ENCODE assay signal across 8 mouse cellular contexts in genomic region chr5:115428831-115429358, GRCm38 (mm10). TPM values are rescaled to one million over a fixed set of nuclear protein-coding genes. Genes with fewer than 3 reads are reported as not detected.
DNase-seq lines count a peak whose midpoint lies in the region; ATAC-seq and TF ChIP-seq lines count a peak whose summit lies in the region.

No protein-coding gene starts in this region.

- H3K79me2 ChIP-seq in heart, adult 2 months (replicated peaks; ENCODE audit: control insufficient read depth, insufficient read depth, low read length) = no peaks in the 10 kb centered on the region

- WGBS in heart, adult 2 months = 5% methylated on average over 20 of the region's 20 CpGs
- 3% methylated on average over 20 of the region's 20 CpGs for WGBS in liver, embryonic 13.5 days (ENCODE audit: insufficient replicate concordance)

- H3K9ac ChIP-seq in heart, adult 2 months (ENCODE audit: low read depth, low read length) = no peak overlapping the region
- no peak overlapping the region for H3K9ac ChIP-seq in liver, embryonic 13.5 days

- H3K4me3 ChIP-seq in heart, adult 2 months = peak overlapping the region; percentile 39
- H3K4me3 ChIP-seq in testis, adult 2 months (ENCODE audit: control insufficient read depth, low read depth, low read length) = peak overlapping the region; percentile 75
- peak overlapping the region; percentile 61 for H3K4me3 ChIP-seq in liver, embryonic 13.5 days (replicated peaks)

- H3K27me3 ChIP-seq in heart, adult 2 months (ENCODE audit: control insufficient read depth, insufficient read depth, low read length) = peaks cover 17% of the 10 kb centered on the region
- H3K27me3 ChIP-seq in testis, adult 2 months (ENCODE audit: control insufficient read depth, insufficient read depth, low read length) = no peaks in the 10 kb centered on the region; the same call in 1 of the 2 replicates
- peaks cover 90% of the 10 kb centered on the region for H3K27me3 ChIP-seq in liver, embryonic 13.5 days

- no peaks in the 10 kb centered on the region for H3K4me1 ChIP-seq in heart, adult 2 months (ENCODE audit: control insufficient read depth, insufficient read depth, low read length)
- H3K4me1 ChIP-seq in testis, adult 2 months (ENCODE audit: control insufficient read depth, insufficient read depth, low read length) = peaks cover 14% of the 10 kb centered on the region
- H3K4me1 ChIP-seq in liver, embryonic 13.5 days (replicated peaks) = no peaks in the 10 kb centered on the region

- H3K27ac ChIP-seq in heart, adult 2 months = no peak overlapping the region
- peak overlapping the region; percentile 45 for H3K27ac ChIP-seq in testis, adult 2 months (ENCODE audit: control insufficient read depth, insufficient read depth, low read depth, low read length)
- no peak overlapping the region for H3K27ac ChIP-seq in liver, embryonic 13.5 days

- ATAC-seq in liver, embryonic 13.5 days (ENCODE audit: low read depth) = no peak

- no peak for DNase-seq in heart, adult 2 months
- DNase-seq in heart, adult 9 months (ENCODE audit: low spot score in 2 of 2) = no peak
- no peak for DNase-seq in testis, postnatal 10 days (ENCODE audit: low spot score)
- DNase-seq in liver, embryonic 13.5 days = no peak
- peak; percentile 21 for DNase-seq in yolk sac, embryonic 10.5 days (ENCODE audit: low spot score)
- no peak for DNase-seq in frontal cortex, postnatal 36 days (ENCODE audit: low spot score in 2 of 2)
- no peak for DNase-seq in thymus, postnatal 36 days

- no peaks in the 10 kb centered on the region for H3K9me3 ChIP-seq in liver, embryonic 13.5 days (replicated peaks)

- TF ChIP-seq CTCF in heart, adult 2 months (IDR thresholded peaks at IDR 0.05) = no peak
- TF ChIP-seq CTCF in testis, adult 2 months (IDR thresholded peaks at IDR 0.05; ENCODE audit: control insufficient read depth, insufficient read depth, insufficient replicate concordance, low read depth, low read length) = no peak

- TF ChIP-seq POLR2A in heart, adult 2 months (IDR thresholded peaks at IDR 0.05; ENCODE audit: insufficient read depth, low read depth, low read length) = no peak
- TF ChIP-seq POLR2A in testis, adult 2 months (IDR thresholded peaks at IDR 0.05; ENCODE audit: control insufficient read depth, low read depth, low read length) = no peak

- intact Hi-C loops in heart, adult 2 months (cut with DNase I) = no loop called here

- no peaks in the 10 kb centered on the region for H3K36me3 ChIP-seq in heart, adult 2 months (ENCODE audit: control insufficient read depth, insufficient read depth, low read length)
- no peaks in the 10 kb centered on the region for H3K36me3 ChIP-seq in testis, adult 2 months (ENCODE audit: control insufficient read depth, insufficient read depth, low read length)
- no peaks in the 10 kb centered on the region for H3K36me3 ChIP-seq in liver, embryonic 13.5 days

- TF ChIP-seq EP300 in heart, adult 2 months (IDR thresholded peaks at IDR 0.05; ENCODE audit: insufficient read depth, low read depth, low read length) = no peak

- H3K4me2 ChIP-seq in liver, embryonic 13.5 days = peak overlapping the region; percentile 64

RNA-seq across cellular contexts. Expression of gene Msi1, which starts 0.5 kb away (rescaled TPM):
- under 1 TPM; 0.55 to 0.99 TPM for total RNA-seq in heart, adult 2 months (2021)
- 0.61 and 0.64 TPM in 2 replicates for polyA plus RNA-seq in heart, adult 2 months (2012; rRNA removed)
- polyA plus RNA-seq in testis, adult 2 months (2012; rRNA removed) = 61.9 and 63.9 TPM in 2 replicates
- 0.83 and 1.4 TPM in 2 replicates for polyA plus RNA-seq in liver, embryonic 13.5 days (2015; fragmentation: Nextera tagmentation; extraction: Ambion mirVana)

RNA-seq across cellular contexts. Expression of gene Pla2g1b, which starts 37.2 kb away (rescaled TPM):
- not detected for total RNA-seq in heart, adult 2 months (2021)
- not detected in 2 replicates for polyA plus RNA-seq in heart, adult 2 months (2012; rRNA removed)
- polyA plus RNA-seq in testis, adult 2 months (2012; rRNA removed) = 0.64 and 0.87 TPM in 2 replicates
- polyA plus RNA-seq in liver, embryonic 13.5 days (2015; fragmentation: Nextera tagmentation; extraction: Ambion mirVana) = 0.35 TPM in 1 of 2 replicates, not detected in the other

RNA-seq across cellular contexts. Expression of gene Sirt4, which starts 55.6 kb away (rescaled TPM):
- 10 to 100 TPM; 15.3 to 18.8 TPM for total RNA-seq in heart, adult 2 months (2021)
- polyA plus RNA-seq in heart, adult 2 months (2012; rRNA removed) = 25.1 and 31.3 TPM in 2 replicates
- polyA plus RNA-seq in testis, adult 2 months (2012; rRNA removed) = 34.6 and 38.4 TPM in 2 replicates
- polyA plus RNA-seq in liver, embryonic 13.5 days (2015; fragmentation: Nextera tagmentation; extraction: Ambion mirVana) = 5.6 and 6.1 TPM in 2 replicates

Comparison
In these comparisons a context has a peak if more than half of its experiments do, and no peak if none do; other contexts are left out.
1. RNA of gene Msi1, which starts 0.5 kb away (polyA plus RNA-seq): 61.9 to 63.9 TPM in testis, adult 2 months; 0.83 to 1.4 TPM in liver, embryonic 13.5 days and 0.61 to 0.64 TPM in heart, adult 2 months; every median in the first group is over 10 times any median in the second.
2. Peak in every context shown above with its lines, with median percentiles within 50 percentile points of each other: H3K4me3 ChIP-seq.